Mouse (Mus musculus) heart, postnatal 36 days (tissue): ENCODE data around the gene Nsun2. TPM values are rescaled to one million over a fixed set of nuclear protein-coding genes. Genes with fewer than 3 reads are reported as not detected.
A peak's percentile ranks its signal among the peaks of the same experiment; 100 is the strongest.
"Not testable (repeated sequence)": the region's sequence is repeated elsewhere in the genome, so short reads cannot be mapped to it uniquely, and the experiment has no call there.

ENCODE experiments used
- DNase-seq, 2 experiments: peaks; one replicate each; pipeline ENCODE4 v3.0.0; 2021 to 2022
- intact Hi-C: fragments of 180-260 bp; cut with DNase I; formaldehyde crosslinking; loops from one replicate; pipeline ENCODE4 v1.15.1; 2025
- total RNA-seq, 2 experiments: library from RNA; stranded (reverse); gene quantifications; 2 replicates each; pipeline ENCODE4 v1.2.3; 2021

Nsun2 gene
- total RNA-seq, 2 experiments from 2014 or later, result 41.4 to 48.9 TPM

DNA sequence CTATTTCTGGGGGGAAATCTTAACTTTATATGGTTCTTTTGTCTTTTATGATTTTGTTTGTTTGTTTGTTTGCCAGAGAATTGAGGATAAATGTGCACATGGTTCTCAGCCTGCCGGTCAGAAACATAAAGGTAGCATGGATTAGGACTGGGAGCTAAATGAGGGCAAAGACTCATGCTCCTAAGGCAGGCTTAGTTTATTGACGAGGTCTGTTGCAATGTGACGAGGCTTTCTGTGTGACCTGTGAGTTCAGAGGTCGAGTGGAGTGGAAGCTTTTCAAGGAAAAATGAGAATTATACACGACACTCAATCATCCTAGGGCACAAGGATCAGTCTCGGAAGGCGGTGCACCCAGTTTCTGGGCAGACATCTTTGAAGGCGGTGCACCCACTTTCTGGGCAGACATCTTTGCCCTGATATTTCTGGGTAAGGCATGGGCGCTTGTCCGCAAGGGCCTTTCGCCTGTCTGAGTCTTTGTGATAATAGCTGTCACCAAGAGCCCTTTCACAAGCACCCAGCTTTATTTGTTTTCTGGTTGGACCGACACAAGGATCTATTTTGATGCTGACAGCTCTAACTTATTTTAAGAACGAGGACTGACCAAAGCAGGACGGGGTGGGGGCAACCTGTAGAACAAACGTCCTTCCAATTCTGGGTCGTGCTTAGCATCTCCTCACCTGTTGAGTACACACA, 14.1 kb downstream of the Nsun2 start:
- DNase-seq, result no peak
- intact Hi-C loops, result no loop called here

DNA sequence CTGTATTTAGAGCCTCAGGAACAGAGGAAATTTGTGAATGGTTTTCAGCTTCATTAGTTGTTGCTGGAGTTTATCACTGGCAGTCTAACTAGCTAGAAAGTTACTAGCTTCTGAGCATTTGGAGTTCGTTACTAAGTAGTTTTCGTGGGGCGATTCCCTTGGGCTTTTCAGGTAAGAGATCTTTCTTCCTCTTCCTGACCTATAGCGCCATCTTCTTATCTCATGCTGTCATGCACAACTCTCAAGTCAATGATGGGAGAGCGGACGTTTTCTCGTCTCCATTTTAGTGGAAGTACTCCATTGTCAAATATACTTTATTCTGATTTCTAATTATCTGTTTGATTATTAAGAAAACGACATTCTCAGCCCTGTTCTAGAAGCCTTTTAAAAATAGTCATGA, 16.4 kb downstream of the Nsun2 start:
- intact Hi-C loops, result loop anchor here (1.0 to 5.0 kb wide), 2 partner anchors 47 to 62 kb away; partner anchors contain the start of gene Srd5a1
- DNase-seq, result no peak

DNA sequence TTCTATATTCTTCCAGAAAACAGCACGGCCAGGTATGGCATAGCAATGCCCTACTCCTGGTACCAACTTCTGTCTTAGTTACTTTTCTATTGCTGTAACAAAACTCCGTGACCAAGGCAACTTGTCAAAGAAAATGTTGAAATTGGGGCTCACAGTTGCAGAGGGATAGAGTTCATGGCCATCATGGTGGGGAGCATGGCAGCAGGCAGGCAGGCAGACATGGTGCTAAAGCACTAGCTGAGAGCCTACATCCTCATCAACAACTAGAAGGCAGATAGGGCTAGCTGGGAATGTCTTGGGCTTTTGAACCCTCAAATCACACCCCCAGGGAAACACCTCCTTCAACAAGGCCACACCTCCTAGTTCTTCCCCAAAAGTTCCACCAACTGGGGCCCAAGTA, 17.3 kb downstream of the Nsun2 start:
- intact Hi-C loops, result loop anchor here (1.0 to 5.0 kb wide), 2 partner anchors 46 to 61 kb away; partner anchors contain the start of gene Srd5a1
- no peak for DNase-seq

DNA sequence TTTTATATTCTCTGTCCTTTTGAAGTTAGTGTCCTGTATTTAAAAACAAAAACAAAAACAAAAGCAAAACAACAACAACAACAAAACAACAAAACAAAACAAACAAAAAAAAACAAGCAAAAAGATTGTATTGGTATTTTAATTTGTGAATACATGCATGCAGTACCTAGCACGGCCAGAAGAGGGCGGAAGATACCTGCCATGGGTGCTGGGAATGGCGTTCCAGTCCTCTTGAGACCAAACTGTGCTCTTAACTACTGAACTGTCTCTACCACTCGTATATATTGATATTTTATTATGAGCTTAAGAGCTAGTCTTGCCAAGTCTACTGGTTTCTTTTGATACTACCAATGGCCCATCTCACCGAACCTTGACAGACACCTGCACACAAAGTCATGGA, 19.5 kb downstream of the Nsun2 start:
- intact Hi-C loops, result loop anchor here (1.0 to 5.0 kb wide), 2 partner anchors 59 to 102 kb away; partner anchors contain the start of gene Srd5a1
- DNase-seq, result no peak

DNA sequence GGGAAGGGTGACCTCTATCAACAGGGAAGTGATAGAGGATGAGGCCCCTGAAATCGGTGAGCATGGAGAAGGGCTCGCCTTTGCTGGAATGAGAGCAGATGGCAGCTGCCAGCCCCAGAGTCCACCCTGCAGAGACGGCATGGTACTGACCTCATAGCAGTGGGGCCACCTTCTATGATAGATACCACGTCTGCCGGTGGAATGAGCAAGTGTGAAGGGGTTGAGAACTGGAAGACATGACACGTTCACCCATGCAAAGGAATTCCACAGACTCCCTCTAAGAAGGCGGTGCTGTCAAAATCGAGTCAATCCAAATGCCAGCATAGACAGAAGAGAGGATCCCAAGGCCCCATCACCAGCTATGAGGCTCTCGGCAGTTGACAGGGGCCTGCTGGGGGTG, 20.7 kb downstream of the Nsun2 start:
- DNase-seq, result no peak
- intact Hi-C loops, result loop anchor here (5.0 kb wide), 1 partner anchor 58 kb away; the partner anchor contains the start of gene Srd5a1

DNA sequence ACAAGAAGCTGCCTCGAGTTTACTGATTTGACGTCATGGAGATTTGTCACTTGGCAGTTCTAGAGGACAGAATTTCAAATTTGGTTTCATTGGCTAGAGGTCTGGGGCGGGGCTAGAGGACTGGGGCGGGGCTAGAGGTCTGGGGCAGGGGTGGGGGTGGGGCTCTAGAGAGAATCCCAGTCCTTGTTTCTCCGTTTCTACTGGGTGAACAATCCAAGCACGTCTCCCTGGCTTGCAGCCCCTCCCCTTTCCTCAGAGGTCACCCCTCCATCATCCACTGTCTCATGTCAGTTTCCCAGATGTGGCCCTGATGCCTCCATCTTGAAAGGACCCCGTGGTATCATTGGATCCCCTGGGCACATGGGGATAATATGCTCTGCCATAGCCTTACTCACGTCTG, 21.5 kb downstream of the Nsun2 start:
- no peak for DNase-seq
- intact Hi-C loops, result no loop called here

DNA sequence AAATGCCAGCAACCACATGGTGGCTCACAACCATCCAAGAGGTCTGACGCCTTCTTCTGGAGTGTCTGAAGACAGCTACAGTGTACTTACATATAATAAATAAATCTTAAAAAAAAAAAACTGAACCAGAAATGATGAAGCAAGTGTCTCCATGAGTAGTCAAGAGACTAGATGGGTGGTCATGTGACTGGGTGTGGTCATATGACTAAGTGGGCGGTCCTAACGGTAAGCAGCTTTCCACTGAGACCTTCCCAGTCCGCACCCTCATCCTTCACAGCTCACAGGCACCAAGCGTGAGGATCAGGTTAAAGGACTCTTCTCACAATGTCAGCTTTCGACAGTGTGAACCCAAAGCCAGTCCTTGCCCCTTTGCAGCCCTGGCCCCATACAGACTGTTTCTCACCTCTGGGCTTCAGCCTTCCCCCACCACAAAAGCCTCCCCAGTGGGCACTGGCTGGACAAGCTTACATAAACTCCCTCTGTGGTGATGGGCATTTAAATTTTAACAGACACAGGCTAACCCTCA, 22.5 kb downstream of the Nsun2 start:
- DNase-seq, result no peak
- intact Hi-C loops, result no loop called here

DNA sequence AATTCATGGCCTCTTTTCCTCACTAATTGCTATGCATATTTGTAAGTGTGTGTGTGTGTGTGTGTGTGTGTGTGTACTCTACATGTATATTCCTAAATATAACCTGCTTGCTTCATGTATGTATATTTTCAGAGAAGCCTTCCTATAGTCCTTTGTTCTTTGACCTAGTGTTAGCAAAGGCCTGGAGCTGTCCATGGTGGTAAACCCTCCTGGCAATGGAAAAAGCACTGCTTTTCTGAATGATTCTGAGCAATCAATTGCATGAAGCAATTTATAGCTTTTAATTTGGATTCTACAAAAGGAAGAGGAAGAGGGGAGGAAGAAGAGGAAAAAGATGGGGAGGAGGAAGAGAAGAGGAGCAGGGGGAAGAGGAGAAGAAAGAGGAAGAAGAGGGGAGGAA, 23.2 kb downstream of the Nsun2 start:
- no peak for DNase-seq
- intact Hi-C loops, result no loop called here

DNA sequence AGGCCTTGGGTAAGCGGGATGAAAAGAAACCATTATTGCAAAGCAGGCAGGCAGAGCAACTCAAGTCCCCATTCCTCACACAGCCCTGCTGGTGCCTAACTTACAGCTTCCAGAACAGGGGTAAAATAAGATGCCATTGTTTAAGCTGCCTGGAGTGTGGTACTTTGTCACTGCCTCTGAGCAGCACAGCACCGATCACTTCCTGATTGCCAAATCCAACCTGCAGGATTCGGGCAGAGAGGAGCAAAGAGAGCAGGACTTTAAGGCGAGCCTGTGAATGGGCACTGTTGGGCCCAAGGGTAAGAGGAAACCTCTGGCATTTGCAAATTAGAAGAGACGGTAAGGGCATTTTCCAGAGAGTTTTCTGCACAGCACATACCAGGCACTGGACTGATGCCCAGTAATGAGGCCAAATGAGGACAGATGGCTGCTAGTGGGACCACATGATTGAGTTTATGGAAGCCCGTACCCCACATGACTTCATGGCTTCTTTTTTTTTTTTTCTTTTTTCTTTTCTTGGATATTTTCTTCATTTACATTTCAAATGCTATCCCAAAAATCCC, 24.6 kb downstream of the Nsun2 start:
- peak in 1 of 2 experiments; percentile 27 for DNase-seq
- intact Hi-C loops, result no loop called here

DNA sequence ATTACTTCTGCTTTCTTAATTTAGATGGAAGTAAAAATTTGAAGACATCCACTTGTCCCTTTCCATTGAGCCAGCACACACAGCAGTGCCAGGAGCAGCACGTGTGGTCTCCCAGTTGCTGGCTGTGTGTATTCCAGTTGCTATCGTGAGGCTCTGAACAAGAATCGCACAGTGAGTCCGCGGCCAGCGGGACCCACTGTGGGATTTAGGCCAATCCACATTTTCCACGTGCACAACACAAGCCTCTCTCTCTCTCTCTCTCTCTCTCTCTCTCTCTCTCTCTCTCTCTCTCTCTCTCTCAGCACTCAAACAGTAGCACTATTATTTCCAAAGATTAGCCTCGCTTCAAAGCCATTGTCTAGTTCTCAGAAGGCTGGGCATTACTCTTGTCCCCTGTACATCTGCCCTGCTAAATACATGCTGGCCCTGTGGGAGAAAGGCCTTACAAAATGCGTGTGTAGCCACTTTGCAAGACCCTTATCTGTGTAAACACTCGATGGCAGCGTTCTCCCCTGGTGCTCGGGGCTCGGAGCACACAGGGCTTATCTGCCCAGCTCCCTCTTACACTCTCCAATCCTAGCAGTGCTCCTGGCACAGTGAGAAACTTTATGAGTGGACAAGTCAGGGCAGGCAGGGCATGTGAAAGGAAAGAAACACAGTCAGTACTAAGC, 25.9 kb downstream of the Nsun2 start:
- intact Hi-C loops, result no loop called here
- no peak for DNase-seq

DNA sequence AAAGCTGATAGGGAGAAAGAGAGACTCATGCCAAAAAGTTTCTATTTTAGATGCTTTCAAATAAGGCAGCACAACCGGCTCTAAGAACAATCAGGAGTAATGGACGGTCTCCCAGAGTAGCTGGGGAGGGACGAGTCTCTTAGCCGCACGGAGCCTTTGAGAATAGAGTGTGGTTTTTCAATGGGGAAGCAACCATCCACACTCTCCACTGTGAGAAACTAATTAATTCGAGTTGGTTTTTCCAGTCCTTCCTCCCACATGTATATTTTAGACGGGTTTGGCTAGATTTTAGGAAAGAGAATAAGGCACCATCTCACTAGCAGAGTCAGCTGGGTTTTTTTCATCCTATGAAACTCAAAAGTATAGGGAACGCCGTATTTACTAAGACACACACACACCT, 28.5 kb downstream of the Nsun2 start:
- DNase-seq, result no peak
- intact Hi-C loops, result no loop called here

DNA sequence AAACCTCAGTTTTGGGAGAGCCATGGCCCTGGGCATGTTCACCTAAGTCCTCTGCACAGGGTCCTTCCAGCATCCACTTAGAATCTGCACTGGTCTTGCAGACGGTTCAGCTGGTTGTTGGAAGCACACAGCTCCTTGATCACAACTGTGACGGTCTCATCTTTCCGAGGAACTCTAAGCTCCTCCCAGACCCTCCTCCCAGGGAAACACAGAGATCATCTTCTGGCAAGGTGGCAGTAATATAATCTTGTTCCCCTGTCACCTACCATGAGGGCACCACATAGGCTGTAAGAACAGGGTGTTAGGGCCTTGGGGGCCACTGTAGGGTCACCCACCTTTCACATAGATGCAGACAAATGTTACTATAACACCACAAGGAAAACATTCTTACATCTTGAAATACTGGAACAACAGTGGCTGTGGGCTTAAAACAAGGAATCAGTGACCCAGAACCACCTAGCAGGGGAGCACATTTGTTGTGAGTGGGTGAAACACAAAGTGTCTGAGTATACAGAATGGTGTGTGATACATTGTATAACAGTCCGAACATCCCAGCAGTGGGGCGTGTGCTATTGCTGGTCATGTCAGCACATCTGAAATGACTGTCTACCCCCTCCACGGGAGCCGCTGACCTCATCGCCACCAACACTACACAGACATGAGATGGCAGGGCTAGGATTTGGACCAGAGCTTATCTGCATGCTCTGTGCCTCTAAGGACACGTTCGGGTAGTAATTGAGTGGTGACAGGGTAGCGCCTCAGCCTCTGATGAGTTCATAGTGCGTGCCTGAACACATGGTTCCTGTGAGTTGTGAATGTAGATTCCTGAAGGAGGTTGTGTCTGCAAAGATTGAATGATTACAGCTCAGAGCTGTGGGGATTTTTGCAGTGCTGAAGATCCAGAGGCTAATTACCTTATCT, 29.4 kb downstream of the Nsun2 start:
- intact Hi-C loops, result no loop called here
- peak; percentile 16 to 34 for DNase-seq

DNA sequence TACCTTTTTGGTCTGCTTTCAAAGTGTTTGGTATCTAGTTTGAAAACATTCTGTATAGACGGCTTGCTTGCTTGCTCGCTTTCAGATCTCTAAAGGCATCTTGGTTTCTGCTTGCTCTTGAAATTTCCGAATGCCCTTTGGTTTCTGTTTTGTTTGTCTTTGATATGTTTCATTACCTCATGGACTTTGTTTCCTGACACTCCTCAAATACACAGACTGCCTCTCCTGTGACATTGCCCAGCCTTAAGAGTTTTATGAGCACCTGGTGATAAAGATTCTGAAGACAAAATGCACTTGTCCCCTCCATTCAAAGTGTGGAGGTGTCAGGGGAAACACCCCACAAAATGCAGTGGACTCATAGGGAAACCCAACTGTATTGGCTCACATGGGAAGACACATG, 30.4 kb downstream of the Nsun2 start:
- intact Hi-C loops, result no loop called here
- DNase-seq, result no peak

DNA sequence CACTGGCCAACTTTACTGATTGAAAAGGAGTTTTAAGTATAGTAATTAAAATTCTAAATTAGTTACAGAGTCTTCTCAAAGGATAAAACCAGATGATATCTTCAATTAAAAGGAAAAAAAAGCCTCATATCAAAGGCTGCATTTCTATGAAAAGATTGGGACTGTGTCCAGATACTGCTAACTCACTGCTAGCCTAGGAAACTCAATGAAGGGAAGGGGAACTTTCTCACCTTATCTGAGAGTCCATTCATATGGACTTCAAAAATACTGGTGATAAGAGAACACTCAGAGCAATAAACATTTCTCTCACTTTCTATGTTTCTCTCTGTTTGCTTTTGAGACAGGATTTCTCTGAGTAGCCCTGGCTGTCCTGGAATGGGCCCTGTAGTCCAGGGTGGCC, 31.0 kb downstream of the Nsun2 start:
- no peak for DNase-seq
- intact Hi-C loops, result no loop called here

DNA sequence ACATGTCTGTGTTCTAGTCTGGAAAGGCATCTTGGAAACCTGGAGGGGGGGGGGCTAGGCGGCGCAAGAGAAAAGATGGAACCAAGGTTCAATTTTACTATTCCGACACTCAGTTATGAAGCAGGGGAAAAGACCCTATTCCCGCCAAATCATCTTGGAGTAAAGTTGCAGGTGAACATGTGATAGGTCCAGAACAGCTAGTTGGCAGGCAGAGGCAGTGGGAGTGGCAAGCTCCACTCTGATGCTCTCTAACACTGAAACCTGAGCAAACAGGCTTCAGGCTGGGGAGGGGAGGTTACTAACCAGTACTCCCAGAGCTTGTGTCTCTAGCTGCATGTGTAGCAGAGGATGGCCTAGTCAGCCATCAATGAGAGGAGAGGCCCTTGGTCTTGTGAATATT, 31.9 kb downstream of the Nsun2 start:
- intact Hi-C loops, result not testable (repeated sequence)

DNA sequence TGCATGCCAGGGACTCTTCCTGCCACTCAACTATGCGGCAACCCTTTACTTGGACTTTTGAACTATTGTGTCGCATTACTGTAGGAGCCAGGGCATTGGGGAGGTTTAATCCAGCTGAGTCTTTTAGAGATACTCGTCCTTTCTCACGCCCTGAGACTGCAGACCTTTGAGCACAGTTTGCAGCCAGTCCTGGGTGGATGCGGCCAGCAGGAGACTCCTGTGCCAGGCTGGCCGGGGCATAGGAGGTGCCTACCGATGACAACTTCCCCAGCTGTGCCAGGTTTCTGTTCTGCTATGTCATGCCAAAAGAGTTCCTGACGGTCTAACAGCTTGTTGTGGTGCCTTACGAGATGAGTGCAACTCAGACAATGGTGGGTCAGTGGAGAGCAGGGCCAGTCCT, 35.7 kb downstream of the Nsun2 start:
- no peak for DNase-seq
- intact Hi-C loops, result no loop called here

More for the DNA sequence above, 31.9 kb downstream of the Nsun2 start:
- not testable (repeated sequence) for DNase-seq

DNA sequence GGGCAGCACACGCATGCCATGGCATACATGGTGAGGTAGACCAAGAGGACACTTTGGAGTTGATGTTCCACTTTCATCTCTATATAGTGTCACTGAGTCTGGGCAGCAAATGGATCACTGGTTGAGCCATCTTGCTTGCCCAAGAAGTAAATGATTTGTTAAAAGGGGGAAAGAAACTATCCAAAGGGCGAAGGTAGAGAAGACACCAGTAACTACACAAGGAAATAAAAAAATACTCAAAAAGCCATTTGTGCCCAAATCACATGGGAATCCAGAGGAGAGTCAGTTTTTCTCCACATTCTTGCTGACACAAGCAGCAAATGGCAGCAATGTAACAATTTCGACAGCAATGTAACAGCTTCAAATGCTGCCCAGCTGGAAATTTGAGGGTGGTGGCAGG, 39.0 kb downstream of the Nsun2 start:
- DNase-seq, result no peak
- intact Hi-C loops, result loop anchor here (5.0 kb wide), 1 partner anchor 35 kb away; no protein-coding TSS in a partner anchor

DNA sequence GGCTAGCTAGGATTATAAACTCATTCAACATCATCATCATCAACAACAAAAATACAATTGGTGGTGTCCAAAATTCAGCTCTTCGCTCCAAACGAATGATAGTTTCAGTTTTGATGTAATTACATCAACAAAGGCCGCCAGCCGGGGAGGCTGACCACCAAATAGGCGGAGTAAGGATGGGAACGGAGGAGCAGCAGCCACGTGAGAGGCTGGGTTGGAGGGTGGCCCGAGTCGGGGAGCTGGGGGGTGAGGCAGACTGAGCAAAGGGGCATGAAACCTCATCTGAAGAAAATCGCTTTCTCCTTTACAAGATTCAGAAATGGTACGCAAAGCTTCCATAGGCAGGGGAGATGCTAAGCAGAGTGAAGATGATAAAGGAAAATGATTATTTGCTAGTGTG, 43.1 kb downstream of the Nsun2 start:
- DNase-seq, result peak; percentile 10 to 16

DNA sequence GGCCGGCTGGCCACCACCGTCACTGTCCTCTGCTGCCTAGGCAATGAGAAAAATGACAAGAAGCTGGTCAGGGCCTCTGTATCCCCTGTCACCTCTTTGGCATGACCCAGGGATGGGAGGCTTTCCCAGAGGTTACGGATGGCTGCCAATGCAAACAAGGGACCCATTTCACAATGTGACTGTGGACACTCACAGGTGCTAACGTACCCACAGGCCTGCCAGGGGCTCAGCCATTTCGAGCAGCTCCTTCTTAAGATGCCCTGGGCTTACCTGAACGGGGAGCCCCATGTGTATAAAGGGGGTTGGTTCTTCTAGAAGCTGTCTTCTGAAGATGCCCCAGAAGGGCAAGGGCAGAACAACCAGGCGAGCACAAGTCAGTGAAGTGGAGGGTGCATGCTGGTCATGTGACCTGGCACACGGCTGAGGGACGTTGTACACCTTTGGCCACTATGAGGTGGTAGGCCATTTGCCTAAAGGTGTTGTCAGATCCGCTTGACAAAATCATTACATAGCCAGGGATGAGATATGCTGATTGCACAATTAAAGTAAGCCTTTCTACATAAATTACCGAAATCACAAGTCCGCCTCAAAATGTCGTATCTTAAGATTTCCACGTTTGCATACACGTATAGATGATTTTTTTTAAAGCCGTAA, 43.8 kb downstream of the Nsun2 start:
- intact Hi-C loops, result no loop called here
- DNase-seq, result no peak

More for the DNA sequence above, 43.1 kb downstream of the Nsun2 start:
- intact Hi-C loops, result no loop called here

DNA sequence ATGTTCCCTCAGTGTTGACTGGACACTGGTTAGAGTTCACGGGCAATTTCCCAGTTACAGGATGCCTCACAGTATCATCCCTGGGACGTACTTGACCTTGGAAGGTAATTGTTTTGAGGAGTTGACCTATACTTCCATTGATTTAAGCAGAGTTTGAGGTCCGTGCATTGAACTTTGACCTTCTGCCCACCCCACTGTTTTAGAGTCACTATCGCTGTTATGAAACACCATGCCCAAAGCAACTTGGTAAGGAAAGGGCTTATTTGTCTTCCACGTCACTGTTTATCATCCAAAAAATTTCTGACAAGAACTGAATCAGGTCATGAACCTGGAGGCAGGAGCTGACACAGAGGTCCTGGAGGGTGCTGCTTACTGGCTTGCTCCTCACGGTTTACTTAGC, 48.9 kb downstream of the Nsun2 start:
- intact Hi-C loops, result no loop called here
- no peak for DNase-seq
